Mouse (Mus musculus) bone marrow macrophage, adult 2 months (primary cell): ENCODE measurements around the gene Rnf4.

Source experiments
- CTCF ChIP-seq: IDR thresholded peaks from 2 replicates; pipeline ENCODE4 v1.5.1; 2012; ENCODE audit warnings: low read depth, mild to moderate bottlenecking, low read length, moderate library complexity
- POLR2A ChIP-seq: IDR thresholded peaks from 2 replicates; pipeline ENCODE4 v1.6.1; 2012; ENCODE audit warnings: mild to moderate bottlenecking, low read depth, low read length, borderline replicate concordance

- TF ChIP-seq POLR2A (no peak), CTCF (no peak)
These were observed 33.4 kb downstream of the Rnf4 start, which contains the start of gene Fam193a for GRCm38 (mm10) chr5:34369341-34370021.
